Mouse (Mus musculus) gastrocnemius, postnatal 25 days (tissue): ENCODE results near the gene D430041D05Rik. TPM values are rescaled to one million over a fixed set of nuclear protein-coding genes. Genes with fewer than 3 reads are reported as not detected.

Experiments used
- DNase-seq: peaks from one replicate; pipeline ENCODE4 v3.0.0; 2022
- long read RNA-seq, 2 experiments: library from polyadenylated mRNA; stranded (forward); transcript quantifications; one replicate each; pipeline ENCODE4 v2.0.0; 2021
- total RNA-seq, 2 experiments: library from RNA; stranded (reverse); gene quantifications; 1 replicate in 1 of 2; 2 replicates in 1 of 2; pipeline ENCODE4 v1.2.3; 2021

D430041D05Rik gene
- 1 to 10 TPM in 1 of 2 experiments, under 1 TPM in 1; 0.54 to 1.5 TPM for total RNA-seq
- long read RNA-seq, experiment 1, partial matches to known transcripts, result 0 of 4 reads
- long read RNA-seq, experiment 1, other reads (novel, unspliced or antisense), result 4 of 4 reads
- long read RNA-seq, experiment 2, partial matches to known transcripts, result 3 of 3 reads
- long read RNA-seq, experiment 2, other reads (novel, unspliced or antisense), result 0 of 3 reads

- no peak for DNase-seq
Measured at GRCm38 (mm10) chr2:104410963-104411545, at the start of gene D430041D05Rik. Gene D430041D05Rik, minus strand, starts transcription at chr2:104411013.

GRCm38 (mm10) chr2:104460021-104460420 is 49.2 kb upstream of the D430041D05Rik start:
- no peak for DNase-seq

GRCm38 (mm10) chr2:104458569-104459332 is 47.9 kb upstream of the D430041D05Rik start:
- DNase-seq, result no peak

- no peak for DNase-seq
Measured at GRCm38 (mm10) chr2:104457106-104457505, 46.3 kb upstream of the D430041D05Rik start.

- no peak for DNase-seq
Measured at GRCm38 (mm10) chr2:104450685-104451084, 39.9 kb upstream of the D430041D05Rik start.

GRCm38 (mm10) chr2:104449191-104449590 is 38.4 kb upstream of the D430041D05Rik start:
- no peak for DNase-seq

- DNase-seq, result no peak
Measured at GRCm38 (mm10) chr2:104448201-104448600, 37.4 kb upstream of the D430041D05Rik start.

GRCm38 (mm10) chr2:104446016-104446415 is 35.2 kb upstream of the D430041D05Rik start:
- DNase-seq, result no peak

- peak; percentile 51 for DNase-seq
Measured at GRCm38 (mm10) chr2:104444776-104445175, 34.0 kb upstream of the D430041D05Rik start.

- no peak for DNase-seq
Measured at GRCm38 (mm10) chr2:104442341-104442740, 31.5 kb upstream of the D430041D05Rik start.

- DNase-seq, result no peak
Measured at GRCm38 (mm10) chr2:104436226-104436625, 25.4 kb upstream of the D430041D05Rik start.

GRCm38 (mm10) chr2:104431067-104431466 is 20.3 kb upstream of the D430041D05Rik start:
- no peak for DNase-seq

GRCm38 (mm10) chr2:104430566-104430965 is 19.8 kb upstream of the D430041D05Rik start:
- no peak for DNase-seq

- no peak for DNase-seq
Measured at GRCm38 (mm10) chr2:104426112-104426511, 15.3 kb upstream of the D430041D05Rik start.

- no peak for DNase-seq
Measured at GRCm38 (mm10) chr2:104422230-104422629, 11.4 kb upstream of the D430041D05Rik start.

GRCm38 (mm10) chr2:104420805-104421204 is 10.0 kb upstream of the D430041D05Rik start:
- DNase-seq, result no peak

- DNase-seq, result no peak
Measured at GRCm38 (mm10) chr2:104419999-104420398, 9.2 kb upstream of the D430041D05Rik start.

- no peak for DNase-seq
Measured at GRCm38 (mm10) chr2:104419411-104419810, 8.6 kb upstream of the D430041D05Rik start.

GRCm38 (mm10) chr2:104413011-104413410 is 2.2 kb upstream of the D430041D05Rik start:
- no peak for DNase-seq

GRCm38 (mm10) chr2:104412496-104412895 is 1.7 kb upstream of the D430041D05Rik start:
- DNase-seq, result no peak

- DNase-seq, result no peak
Measured at GRCm38 (mm10) chr2:104411806-104412205, 993 bp upstream of the D430041D05Rik start.

- no peak for DNase-seq
Measured at GRCm38 (mm10) chr2:104409851-104410821, 677 bp downstream of the D430041D05Rik start.
